Mouse (Mus musculus) kidney, embryonic 14.5 days (tissue): ENCODE data around the gene Acss3. TPM values are rescaled to one million over a fixed set of nuclear protein-coding genes. Genes with fewer than 3 reads are reported as not detected.

Experiments used
- ATAC-seq: fragments of 200-750 bp; cut with Nextera tagmentation; 2 replicates; pipeline ENCODE4 v1.8.0; 2017; ENCODE audit warnings: moderate number of reproducible peaks, mild to moderate bottlenecking, moderate TSS enrichment, moderate library complexity; ENCODE audit not compliant: low FRiP score, low TSS enrichment
- H3K27ac ChIP-seq: fragments of 300-500 bp; sonication (generic); 2 replicates; pipeline ENCODE4 v1.5.1; 2014; ENCODE audit warnings: low read depth, mild to moderate bottlenecking, low read length, moderate library complexity, mixed read lengths
- H3K27me3 ChIP-seq: fragments of 300-500 bp; sonication (generic); 2 replicates; pipeline ENCODE4 v1.6.1; 2014; ENCODE audit warnings: mild to moderate bottlenecking, low read length; ENCODE audit not compliant: control insufficient read depth, insufficient read depth
- H3K36me3 ChIP-seq: fragments of 300-500 bp; sonication (generic); 2 replicates; pipeline ENCODE4 v1.6.1; 2014; ENCODE audit warnings: low read length, mixed read lengths; ENCODE audit not compliant: control insufficient read depth, insufficient read depth
- H3K4me1 ChIP-seq: fragments of 300-500 bp; sonication (generic); 2 replicates; pipeline ENCODE4 v1.6.1; 2014; ENCODE audit warnings: low read length, mixed read lengths; ENCODE audit not compliant: control insufficient read depth, insufficient read depth
- H3K4me2 ChIP-seq: fragments of 300-500 bp; sonication (generic); replicated peaks from 2 replicates; pipeline ENCODE4 v1.6.1; 2014; ENCODE audit warnings: low read depth, mild to moderate bottlenecking, low read length
- H3K4me3 ChIP-seq: fragments of 300-500 bp; sonication (generic); 2 replicates; pipeline ENCODE4 v1.5.1; 2014; ENCODE audit warnings: mild to moderate bottlenecking, low read length
- H3K9ac ChIP-seq: fragments of 300-500 bp; sonication (generic); 2 replicates; pipeline ENCODE4 v1.6.1; 2014; ENCODE audit warnings: low read depth, mild to moderate bottlenecking, low read length, moderate library complexity
- H3K9me3 ChIP-seq: fragments of 300-500 bp; sonication (generic); 2 replicates; pipeline ENCODE4 v1.6.1; 2016; ENCODE audit warnings: low read length; ENCODE audit not compliant: control insufficient read depth
- WGBS: fragments of 180-500 bp; shearing (Covaris S2); extraction: QIAGEN DNeasy Blood & Tissue Kit; methylation state at CpG from one replicate; pipeline ENCODE4 v1.1.7; 2014; 5-methylcytosine and 5-hydroxymethylcytosine counted together
- polyA plus RNA-seq: library from polyadenylated mRNA; unstranded; fragments of >200 nt; fragmentation: Nextera tagmentation; extraction: Ambion mirVana; gene quantifications from 2 replicates; pipeline ENCODE4 v1.2.1, GENCODE M21; 2014

Acss3 gene
- polyA plus RNA-seq, 1 experiment from 2014 or later: 3.4 TPM

- no peak for ATAC-seq
- Histone ChIP-seq H3K36me3 (no peaks in the 10 kb centered on the region), H3K9me3 (no peaks in the 10 kb centered on the region), H3K27me3 (no peaks in the 10 kb centered on the region), H3K4me3 (no peak overlapping the region), H3K4me2 (no peak overlapping the region), H3K9ac (no peak overlapping the region), H3K27ac (no peak overlapping the region), H3K4me1 (no peaks in the 10 kb centered on the region)
- WGBS: 65% methylated on average over 2 of the region's 2 CpGs
Measured at GRCm38 (mm10) chr10:107119135-107119534, 4.3 kb downstream of the Acss3 start.

- Histone ChIP-seq H3K27me3 (no peaks in the 10 kb centered on the region), H3K4me2 (no peak overlapping the region)
- no peak for ATAC-seq
Measured at GRCm38 (mm10) chr10:107116709-107117267, 6.7 kb downstream of the Acss3 start.

GRCm38 (mm10) chr10:107115930-107116642 is 7.4 kb downstream of the Acss3 start:
- Histone ChIP-seq H3K4me1 (no peaks in the 10 kb centered on the region), H3K9ac (no peak overlapping the region), H3K36me3 (no peaks in the 10 kb centered on the region), H3K27me3 (no peaks in the 10 kb centered on the region), H3K9me3 (no peaks in the 10 kb centered on the region), H3K27ac (no peak overlapping the region), H3K4me3 (no peak overlapping the region), H3K4me2 (no peak overlapping the region)
- 43% methylated on average over 1 of the region's 1 CpGs for WGBS
- ATAC-seq: no peak

More at GRCm38 (mm10) chr10:107116709-107117267, 6.7 kb downstream of the Acss3 start:
- no peaks in the 10 kb centered on the region for H3K36me3 ChIP-seq
- no peak overlapping the region for H3K4me3 ChIP-seq
- no peak overlapping the region for H3K27ac ChIP-seq
- no peaks in the 10 kb centered on the region for H3K9me3 ChIP-seq
- no peak overlapping the region for H3K9ac ChIP-seq
- no peaks in the 10 kb centered on the region for H3K4me1 ChIP-seq
- 51% methylated on average over 4 of the region's 4 CpGs for WGBS

GRCm38 (mm10) chr10:107115121-107115520 is 8.3 kb downstream of the Acss3 start:
- H3K4me1 ChIP-seq: no peaks in the 10 kb centered on the region
- H3K27me3 ChIP-seq: no peaks in the 10 kb centered on the region
- 53% methylated on average over 1 of the region's 1 CpGs for WGBS
- no peaks in the 10 kb centered on the region for H3K36me3 ChIP-seq
- no peak overlapping the region for H3K4me2 ChIP-seq
- no peak overlapping the region for H3K27ac ChIP-seq
- no peaks in the 10 kb centered on the region for H3K9me3 ChIP-seq
- no peak overlapping the region for H3K9ac ChIP-seq
- H3K4me3 ChIP-seq: no peak overlapping the region
- no peak for ATAC-seq

GRCm38 (mm10) chr10:107094452-107094851 is 29.0 kb downstream of the Acss3 start:
- Histone ChIP-seq H3K27me3 (no peaks in the 10 kb centered on the region), H3K27ac (no peak overlapping the region), H3K9me3 (no peaks in the 10 kb centered on the region), H3K4me3 (no peak overlapping the region), H3K9ac (no peak overlapping the region), H3K4me1 (no peaks in the 10 kb centered on the region), H3K36me3 (no peaks in the 10 kb centered on the region), H3K4me2 (no peak overlapping the region)
- WGBS: 78% methylated on average over 3 of the region's 3 CpGs
- ATAC-seq: no peak

GRCm38 (mm10) chr10:107053846-107054624 is 69.4 kb downstream of the Acss3 start:
- 65% methylated on average over 4 of the region's 4 CpGs for WGBS
- Histone ChIP-seq H3K27ac (no peak overlapping the region), H3K9ac (no peak overlapping the region), H3K4me3 (no peak overlapping the region), H3K4me2 (no peak overlapping the region), H3K9me3 (no peaks in the 10 kb centered on the region), H3K36me3 (no peaks in the 10 kb centered on the region), H3K4me1 (no peaks in the 10 kb centered on the region), H3K27me3 (no peaks in the 10 kb centered on the region)
- ATAC-seq: no peak

- no peaks in the 10 kb centered on the region for H3K27me3 ChIP-seq
- H3K36me3 ChIP-seq: no peaks in the 10 kb centered on the region
- no peak overlapping the region for H3K9ac ChIP-seq
- WGBS: 80% methylated on average over 2 of the region's 2 CpGs
- no peak overlapping the region for H3K27ac ChIP-seq
- H3K9me3 ChIP-seq: no peaks in the 10 kb centered on the region
- H3K4me1 ChIP-seq: no peaks in the 10 kb centered on the region
- ATAC-seq: no peak
- no peak overlapping the region for H3K4me3 ChIP-seq
- H3K4me2 ChIP-seq: no peak overlapping the region
Measured at GRCm38 (mm10) chr10:107050489-107050888, 73.0 kb downstream of the Acss3 start.

GRCm38 (mm10) chr10:107042656-107043055 is 80.8 kb downstream of the Acss3 start:
- 90% methylated on average over 1 of the region's 1 CpGs for whole genome bisulfite sequencing
- ATAC-seq: no peak
- H3K27ac ChIP-seq: no peak overlapping the region

GRCm38 (mm10) chr10:107040837-107041236 is 82.6 kb downstream of the Acss3 start:
- Histone ChIP-seq H3K4me3 (no peak overlapping the region), H3K36me3 (no peaks in the 10 kb centered on the region), H3K9ac (no peak overlapping the region), H3K9me3 (no peaks in the 10 kb centered on the region), H3K4me2 (no peak overlapping the region), H3K27ac (no peak overlapping the region), H3K27me3 (no peaks in the 10 kb centered on the region), H3K4me1 (no peaks in the 10 kb centered on the region)
- 84% methylated on average over 2 of the region's 2 CpGs for WGBS
- ATAC-seq: no peak

More at GRCm38 (mm10) chr10:107042656-107043055, 80.8 kb downstream of the Acss3 start:
- no peak overlapping the region for H3K4me3 ChIP-seq
- no peak overlapping the region for H3K4me2 ChIP-seq
- H3K4me1 ChIP-seq: no peaks in the 10 kb centered on the region
- no peaks in the 10 kb centered on the region for H3K9me3 ChIP-seq
- H3K36me3 ChIP-seq: no peaks in the 10 kb centered on the region
- H3K27me3 ChIP-seq: no peaks in the 10 kb centered on the region
- H3K9ac ChIP-seq: no peak overlapping the region
